Mouse (Mus musculus): ENCODE measurements at regions not wholly inside any gene's neighbourhood (a gene's known extent, or its start where the extent isn't known, plus 50 kb on each side); places are given as distances from the start of the nearest gene placed in this dataset.

DNA sequence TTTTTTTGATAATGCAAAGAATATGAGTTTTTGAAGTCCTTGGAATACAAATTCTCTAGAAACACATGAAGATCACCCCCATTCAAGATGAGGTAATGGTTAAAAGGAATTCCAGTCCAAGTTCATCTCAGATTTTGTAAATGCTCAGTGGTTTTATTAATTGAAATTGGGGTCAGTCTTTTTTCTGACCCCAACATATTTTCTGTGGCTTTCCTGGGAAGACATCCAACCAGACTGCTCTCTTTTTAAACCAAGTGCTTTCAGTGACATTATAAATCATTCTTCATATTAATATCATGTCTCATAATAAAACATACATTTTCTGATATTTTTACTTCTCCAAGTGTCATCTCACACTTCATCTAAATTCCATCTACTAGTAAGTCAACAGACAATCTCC is 725.0 kb upstream of the Kirrel3 start:
- TF ChIP-seq TCF12 (IDR thresholded peaks at IDR 0.05; ENCODE audit: insufficient read depth, poor library complexity, severe bottlenecking) (no peak), MYOD1 (IDR thresholded peaks at IDR 0.05; ENCODE audit: control insufficient read depth in 1 of 3, insufficient read length in 2 of 3, low read depth in 2 of 3) (no peak), MYOG (IDR thresholded peaks at IDR 0.05; ENCODE audit: control insufficient read depth in 1 of 3, insufficient read depth in 1 of 3, insufficient read length in 2 of 3, low read depth in 2 of 3) (no peak), CEBPB (IDR thresholded peaks at IDR 0.05; ENCODE audit: insufficient read depth, poor library complexity, severe bottlenecking) (no peak), MAX (IDR thresholded peaks at IDR 0.05; ENCODE audit: low read depth) (no peak), SRF (IDR thresholded peaks at IDR 0.05; ENCODE audit: control insufficient read depth, insufficient read length, low read depth) (no peak), USF1 (IDR thresholded peaks at IDR 0.05; ENCODE audit: low read depth) (no peak), E2F4 (IDR thresholded peaks at IDR 0.05; ENCODE audit: insufficient read depth) (no peak), POLR2A (IDR thresholded peaks at IDR 0.05; ENCODE audit: insufficient read length, low read depth) (no peak), REST (IDR thresholded peaks at IDR 0.05; ENCODE audit: insufficient read depth, insufficient read length) (no peak), TCF3 (IDR thresholded peaks at IDR 0.05; ENCODE audit: insufficient read length, low read depth) (no peak), POLR2AphosphoS2 (IDR thresholded peaks at IDR 0.05; ENCODE audit: insufficient read length, low read depth) (no peak)
- no peaks in the 10 kb centered on the region for H3K79me2 ChIP-seq (ENCODE audit: control insufficient read depth, insufficient read depth)
- no peak overlapping the region for H3K4me3 ChIP-seq
- no peak overlapping the region for H3K4me2 ChIP-seq (ENCODE audit: low read depth)
- H3K27me3 ChIP-seq (ENCODE audit: control insufficient read depth, insufficient read depth, insufficient read length): no peaks in the 10 kb centered on the region
- no peaks in the 10 kb centered on the region for H3K36me3 ChIP-seq (ENCODE audit: control insufficient read depth, insufficient read depth)
- no peak overlapping the region for H3ac ChIP-seq (ENCODE audit: control insufficient read depth, insufficient read length)

DNA sequence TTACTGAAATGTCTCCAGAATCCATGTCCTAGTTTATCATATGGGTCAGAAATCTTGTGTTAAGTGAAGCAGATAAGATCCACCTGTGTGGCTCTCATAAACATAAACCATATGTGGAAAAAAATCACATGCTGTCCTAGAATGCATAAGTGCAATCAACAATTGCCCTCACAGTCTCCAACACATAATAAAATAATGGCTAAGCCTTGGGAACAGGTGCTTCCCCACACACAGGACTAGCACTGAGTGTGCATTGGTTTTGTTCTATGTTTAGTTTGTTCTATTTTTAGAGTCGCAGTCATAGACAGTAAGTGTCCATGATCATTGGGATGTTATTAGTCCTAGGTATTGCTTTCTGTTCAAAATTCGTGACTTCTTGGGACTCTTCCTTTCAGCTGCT is 719.5 kb upstream of the Kirrel3 start:
- H3K4me2 ChIP-seq (ENCODE audit: low read depth): no peak overlapping the region
- H3K79me2 ChIP-seq (ENCODE audit: control insufficient read depth, insufficient read depth): no peaks in the 10 kb centered on the region
- H3K36me3 ChIP-seq (ENCODE audit: control insufficient read depth, insufficient read depth): no peaks in the 10 kb centered on the region
- no peak overlapping the region for H3K4me3 ChIP-seq
- no peak overlapping the region for H3ac ChIP-seq (ENCODE audit: control insufficient read depth, insufficient read length)
- H3K27me3 ChIP-seq (ENCODE audit: control insufficient read depth, insufficient read depth, insufficient read length): no peaks in the 10 kb centered on the region
- no peak for TF ChIP-seq TCF12 (IDR thresholded peaks at IDR 0.05; ENCODE audit: insufficient read depth, poor library complexity, severe bottlenecking)
- no peak for TF ChIP-seq CEBPB (IDR thresholded peaks at IDR 0.05; ENCODE audit: insufficient read depth, poor library complexity, severe bottlenecking)
- TF ChIP-seq REST (IDR thresholded peaks at IDR 0.05; ENCODE audit: insufficient read depth, insufficient read length): no peak
- TF ChIP-seq MYOG (IDR thresholded peaks at IDR 0.05; ENCODE audit: control insufficient read depth in 1 of 3, insufficient read depth in 1 of 3, insufficient read length in 2 of 3, low read depth in 2 of 3): peak in 1 of 3 experiments; percentile 55
- no peak for TF ChIP-seq POLR2A (IDR thresholded peaks at IDR 0.05; ENCODE audit: insufficient read length, low read depth)
- peak; percentile 23 to 86 (median 74) for TF ChIP-seq MYOD1 (IDR thresholded peaks at IDR 0.05; ENCODE audit: control insufficient read depth in 1 of 3, insufficient read length in 2 of 3, low read depth in 2 of 3)

DNA sequence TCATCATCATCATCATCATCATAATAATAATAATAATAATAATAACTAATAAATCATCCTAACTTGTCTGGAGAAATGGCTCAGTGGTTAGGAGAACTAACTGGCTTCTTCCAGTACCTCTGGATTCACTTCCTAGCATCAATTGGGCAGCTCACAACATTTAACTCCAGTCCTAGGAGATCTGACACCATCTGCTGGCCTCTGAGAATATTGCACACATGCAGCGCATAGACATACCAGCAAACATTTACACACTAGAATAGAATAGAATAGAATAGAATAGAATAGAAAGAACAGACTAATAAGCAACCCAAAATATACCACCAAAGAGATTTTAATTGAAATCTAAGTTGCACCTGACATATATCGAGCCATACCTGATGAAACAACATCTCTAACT is 715.9 kb upstream of the Kirrel3 start:
- TF ChIP-seq USF1 (IDR thresholded peaks at IDR 0.05; ENCODE audit: low read depth) (no peak), MAX (IDR thresholded peaks at IDR 0.05; ENCODE audit: low read depth) (no peak), REST (IDR thresholded peaks at IDR 0.05; ENCODE audit: insufficient read depth, insufficient read length) (no peak), POLR2A (IDR thresholded peaks at IDR 0.05; ENCODE audit: insufficient read length, low read depth) (no peak), E2F4 (IDR thresholded peaks at IDR 0.05; ENCODE audit: insufficient read depth) (no peak), SRF (IDR thresholded peaks at IDR 0.05; ENCODE audit: control insufficient read depth, insufficient read length, low read depth) (no peak), POLR2AphosphoS2 (IDR thresholded peaks at IDR 0.05; ENCODE audit: insufficient read length, low read depth) (no peak), MYOD1 (IDR thresholded peaks at IDR 0.05; ENCODE audit: control insufficient read depth in 1 of 3, insufficient read length in 2 of 3, low read depth in 2 of 3) (no peak), TCF12 (IDR thresholded peaks at IDR 0.05; ENCODE audit: insufficient read depth, poor library complexity, severe bottlenecking) (no peak)
- H3K27me3 ChIP-seq (ENCODE audit: control insufficient read depth, insufficient read depth, insufficient read length): no peaks in the 10 kb centered on the region

DNA sequence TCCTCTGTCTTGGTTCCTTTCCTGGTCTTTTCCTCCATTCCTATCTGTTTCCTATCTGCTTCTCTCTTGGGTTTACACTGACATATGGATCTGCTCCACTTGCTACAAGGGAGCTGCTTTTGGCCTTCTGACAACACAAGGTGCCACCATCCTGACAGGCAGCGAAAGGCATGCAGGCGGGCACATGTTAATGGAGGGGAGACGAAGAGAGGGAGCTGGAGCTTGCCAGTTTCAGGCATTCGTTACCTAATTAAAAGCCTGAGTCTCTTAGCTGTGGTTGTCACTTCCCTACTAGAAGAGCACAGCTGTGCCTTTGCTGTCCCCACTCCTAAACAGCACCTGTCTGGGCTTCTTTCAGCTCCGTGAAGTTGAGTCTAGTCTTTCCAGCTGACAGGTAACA is 711.5 kb upstream of the Kirrel3 start:
- Histone ChIP-seq H3K36me3 (ENCODE audit: control insufficient read depth, insufficient read depth) (no peaks in the 10 kb centered on the region), H3K79me2 (ENCODE audit: control insufficient read depth, insufficient read depth) (no peaks in the 10 kb centered on the region), H3ac (ENCODE audit: control insufficient read depth, insufficient read length) (no peak overlapping the region), H3K4me2 (ENCODE audit: low read depth) (no peak overlapping the region), H3K4me3 (no peak overlapping the region), H3K27me3 (ENCODE audit: control insufficient read depth, insufficient read depth, insufficient read length) (no peaks in the 10 kb centered on the region)
- TF ChIP-seq MAX (IDR thresholded peaks at IDR 0.05; ENCODE audit: low read depth) (no peak), REST (IDR thresholded peaks at IDR 0.05; ENCODE audit: insufficient read depth, insufficient read length) (no peak), TCF12 (IDR thresholded peaks at IDR 0.05; ENCODE audit: insufficient read depth, poor library complexity, severe bottlenecking) (no peak), CEBPB (IDR thresholded peaks at IDR 0.05; ENCODE audit: insufficient read depth, poor library complexity, severe bottlenecking) (no peak), MYOD1 (IDR thresholded peaks at IDR 0.05; ENCODE audit: control insufficient read depth in 1 of 3, insufficient read length in 2 of 3, low read depth in 2 of 3) (no peak), POLR2A (IDR thresholded peaks at IDR 0.05; ENCODE audit: insufficient read length, low read depth) (no peak), TCF3 (IDR thresholded peaks at IDR 0.05; ENCODE audit: insufficient read length, low read depth) (no peak), MYOG (IDR thresholded peaks at IDR 0.05; ENCODE audit: control insufficient read depth in 1 of 3, insufficient read depth in 1 of 3, insufficient read length in 2 of 3, low read depth in 2 of 3) (no peak), SRF (IDR thresholded peaks at IDR 0.05; ENCODE audit: control insufficient read depth, insufficient read length, low read depth) (no peak)

More for the DNA sequence above, 715.9 kb upstream of the Kirrel3 start:
- no peak overlapping the region for H3K4me2 ChIP-seq (ENCODE audit: low read depth)
- no peaks in the 10 kb centered on the region for H3K79me2 ChIP-seq (ENCODE audit: control insufficient read depth, insufficient read depth)
- no peak overlapping the region for H3K4me3 ChIP-seq
- no peaks in the 10 kb centered on the region for H3K36me3 ChIP-seq (ENCODE audit: control insufficient read depth, insufficient read depth)
- H3ac ChIP-seq (ENCODE audit: control insufficient read depth, insufficient read length): no peak overlapping the region

GRCm38 (mm10) chr9:33790617-33791016 is 695.1 kb upstream of the Kirrel3 start:
- H3K4me3 ChIP-seq: no peak overlapping the region
- H3K4me2 ChIP-seq (ENCODE audit: low read depth): no peak overlapping the region
- TF ChIP-seq MYOG (IDR thresholded peaks at IDR 0.05; ENCODE audit: control insufficient read depth in 1 of 3, insufficient read depth in 1 of 3, insufficient read length in 2 of 3, low read depth in 2 of 3): no peak
- TF ChIP-seq TCF12 (IDR thresholded peaks at IDR 0.05; ENCODE audit: insufficient read depth, poor library complexity, severe bottlenecking): no peak
- no peak for TF ChIP-seq POLR2A (IDR thresholded peaks at IDR 0.05; ENCODE audit: insufficient read length, low read depth)
- TF ChIP-seq TCF3 (IDR thresholded peaks at IDR 0.05; ENCODE audit: insufficient read length, low read depth): no peak
- TF ChIP-seq MAX (IDR thresholded peaks at IDR 0.05; ENCODE audit: low read depth): no peak
- no peak for TF ChIP-seq POLR2AphosphoS2 (IDR thresholded peaks at IDR 0.05; ENCODE audit: insufficient read length, low read depth)
- no peak for TF ChIP-seq REST (IDR thresholded peaks at IDR 0.05; ENCODE audit: insufficient read depth, insufficient read length)
- no peak for TF ChIP-seq USF1 (IDR thresholded peaks at IDR 0.05; ENCODE audit: low read depth)
- TF ChIP-seq SRF (IDR thresholded peaks at IDR 0.05; ENCODE audit: control insufficient read depth, insufficient read length, low read depth): no peak
- no peak for TF ChIP-seq CEBPB (IDR thresholded peaks at IDR 0.05; ENCODE audit: insufficient read depth, poor library complexity, severe bottlenecking)
- no peak for TF ChIP-seq E2F4 (IDR thresholded peaks at IDR 0.05; ENCODE audit: insufficient read depth)
- TF ChIP-seq MYOD1 (IDR thresholded peaks at IDR 0.05; ENCODE audit: control insufficient read depth in 1 of 3, insufficient read length in 2 of 3, low read depth in 2 of 3): no peak
- no peaks in the 10 kb centered on the region for H3K27me3 ChIP-seq (ENCODE audit: control insufficient read depth, insufficient read depth, insufficient read length)
- no peak overlapping the region for H3ac ChIP-seq (ENCODE audit: control insufficient read depth, insufficient read length)
- H3K36me3 ChIP-seq (ENCODE audit: control insufficient read depth, insufficient read depth): no peaks in the 10 kb centered on the region
- no peaks in the 10 kb centered on the region for H3K79me2 ChIP-seq (ENCODE audit: control insufficient read depth, insufficient read depth)
